Mouse (Mus musculus): Measurements from ENCODE around the gene Tspan15. TPM values are rescaled to one million over a fixed set of nuclear protein-coding genes. Genes with fewer than 3 reads are reported as not detected.
A peak's percentile ranks its signal among the peaks of the same experiment; 100 is the strongest.

Gene Tspan15
- polyA plus RNA-seq (2015; fragmentation: Nextera tagmentation; extraction: Ambion mirVana) = 8.9 and 15.3 TPM in 2 replicates

- H3K9ac ChIP-seq = peak within 1 kb of the TSS; percentile 47
- peaks cover 8% of the 10 kb centered on the region for H3K4me1 ChIP-seq (replicated peaks)
- WGBS = under 1% methylated on average over 56 of the region's 59 CpGs
- H3K9me3 ChIP-seq (replicated peaks) = no peaks in the 10 kb centered on the region
- peak within 1 kb of the TSS; percentile 56 for H3K4me3 ChIP-seq
- H3K36me3 ChIP-seq = no peaks in the 10 kb centered on the region
- no peak within 1 kb of the TSS for H3K27ac ChIP-seq
- peaks cover 20% of the 10 kb centered on the region; the same call in 1 of the 2 replicates for H3K27me3 ChIP-seq
- H3K4me2 ChIP-seq = peak within 1 kb of the TSS; percentile 91
- ATAC-seq (replicated peaks; ENCODE audit: insufficient number of reproducible peaks, insufficient read depth, low FRiP score, low read depth) = peak; percentile 96
Observed at GRCm38 (mm10) chr10:62230708-62231394, at the start of gene Tspan15. Gene Tspan15 (minus strand): TSS chr10:62231251.

- no peak overlapping the region for H3K9ac ChIP-seq
- WGBS = 81% methylated on average over 4 of the region's 4 CpGs
Observed at GRCm38 (mm10) chr10:62279671-62280070, 48.6 kb upstream of the Tspan15 start.

DNA sequence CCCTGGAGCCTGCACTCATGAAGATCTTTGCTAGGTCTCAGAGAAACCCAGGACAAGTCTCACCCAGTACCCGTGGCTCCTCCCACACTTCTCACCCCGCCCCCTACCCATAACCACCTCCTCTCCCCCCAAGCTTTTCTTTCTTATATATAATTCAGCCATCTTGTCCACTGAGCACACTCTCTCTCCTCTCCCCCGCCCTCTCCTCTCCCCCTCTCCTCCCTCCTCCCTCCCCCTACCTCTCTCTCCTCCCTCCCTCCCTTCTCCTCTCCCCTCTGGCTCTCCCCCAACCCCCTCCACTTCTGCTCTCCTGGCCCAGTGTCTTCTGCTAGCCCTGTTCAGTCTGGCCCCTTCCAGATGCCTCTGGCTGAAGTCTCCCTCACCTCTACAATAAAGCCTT is 48.0 kb upstream of the Tspan15 start:
- Histone ChIP-seq H3K27ac (no peak overlapping the region), H3K9ac (no peak overlapping the region), H3K9me3 (replicated peaks) (no peaks in the 10 kb centered on the region), H3K4me1 (replicated peaks) (no peaks in the 10 kb centered on the region), H3K4me3 (no peak overlapping the region), H3K36me3 (peaks cover 65% of the 10 kb centered on the region), H3K4me2 (no peak overlapping the region), H3K27me3 (no peaks in the 10 kb centered on the region)
- ATAC-seq (replicated peaks; ENCODE audit: insufficient number of reproducible peaks, insufficient read depth, low FRiP score, low read depth) = no peak
- WGBS = 66% methylated on average over 3 of the region's 3 CpGs

More at GRCm38 (mm10) chr10:62279671-62280070, 48.6 kb upstream of the Tspan15 start:
- H3K27me3 ChIP-seq = no peaks in the 10 kb centered on the region
- H3K27ac ChIP-seq = no peak overlapping the region
- no peaks in the 10 kb centered on the region for H3K4me1 ChIP-seq (replicated peaks)
- H3K4me3 ChIP-seq = no peak overlapping the region
- H3K36me3 ChIP-seq = peaks cover 65% of the 10 kb centered on the region
- no peaks in the 10 kb centered on the region for H3K9me3 ChIP-seq (replicated peaks)
- no peak for ATAC-seq (replicated peaks; ENCODE audit: insufficient number of reproducible peaks, insufficient read depth, low FRiP score, low read depth)
- no peak overlapping the region for H3K4me2 ChIP-seq

GRCm38 (mm10) chr10:62277499-62278293 is 46.6 kb upstream of the Tspan15 start:
- peaks cover 66% of the 10 kb centered on the region for H3K36me3 ChIP-seq
- no peak for ATAC-seq (replicated peaks; ENCODE audit: insufficient number of reproducible peaks, insufficient read depth, low FRiP score, low read depth)
- no peak overlapping the region for H3K4me3 ChIP-seq
- no peak overlapping the region for H3K9ac ChIP-seq
- no peak overlapping the region for H3K27ac ChIP-seq
- H3K27me3 ChIP-seq = no peaks in the 10 kb centered on the region
- 93% methylated on average over 18 of the region's 19 CpGs for WGBS
- H3K4me2 ChIP-seq = no peak overlapping the region
- no peaks in the 10 kb centered on the region for H3K9me3 ChIP-seq (replicated peaks)
- H3K4me1 ChIP-seq (replicated peaks) = no peaks in the 10 kb centered on the region

GRCm38 (mm10) chr10:62275235-62275634 is 44.2 kb upstream of the Tspan15 start:
- no peaks in the 10 kb centered on the region for H3K4me1 ChIP-seq (replicated peaks)
- ATAC-seq (replicated peaks; ENCODE audit: insufficient number of reproducible peaks, insufficient read depth, low FRiP score, low read depth) = no peak
- H3K4me2 ChIP-seq = no peak overlapping the region
- H3K36me3 ChIP-seq = peaks cover 65% of the 10 kb centered on the region
- WGBS = 36% methylated on average over 4 of the region's 4 CpGs
- no peak overlapping the region for H3K9ac ChIP-seq
- H3K27ac ChIP-seq = no peak overlapping the region
- no peak overlapping the region for H3K4me3 ChIP-seq
- no peaks in the 10 kb centered on the region for H3K9me3 ChIP-seq (replicated peaks)
- H3K27me3 ChIP-seq = no peaks in the 10 kb centered on the region

DNA sequence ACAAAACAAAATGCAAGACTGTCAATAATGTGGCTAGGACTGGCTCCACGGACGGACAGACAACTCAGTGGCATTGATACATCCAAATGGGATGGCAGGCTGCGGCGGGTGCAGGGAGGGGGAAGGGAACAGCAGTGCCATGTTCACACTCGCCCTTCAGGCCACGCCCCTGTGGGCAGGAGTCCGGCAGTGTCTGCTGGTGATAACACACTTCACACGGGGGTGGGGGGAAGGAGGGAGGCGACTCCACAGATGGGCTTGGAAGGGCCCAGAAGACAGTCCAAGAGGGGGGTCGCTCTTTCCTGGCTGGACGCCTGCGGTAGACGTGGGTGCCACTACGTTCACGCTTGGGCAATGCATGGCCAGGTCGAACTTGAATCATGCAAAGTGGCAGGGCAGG is 38.2 kb upstream of the Tspan15 start:
- no peaks in the 10 kb centered on the region for H3K9me3 ChIP-seq (replicated peaks)
- H3K4me1 ChIP-seq (replicated peaks) = no peaks in the 10 kb centered on the region
- 60% methylated on average over 16 of the region's 16 CpGs for WGBS
- H3K27me3 ChIP-seq = no peaks in the 10 kb centered on the region
- no peak overlapping the region for H3K4me2 ChIP-seq
- H3K9ac ChIP-seq = no peak overlapping the region
- no peak for ATAC-seq (replicated peaks; ENCODE audit: insufficient number of reproducible peaks, insufficient read depth, low FRiP score, low read depth)
- no peak overlapping the region for H3K27ac ChIP-seq
- H3K4me3 ChIP-seq = no peak overlapping the region
- H3K36me3 ChIP-seq = peaks cover 56% of the 10 kb centered on the region

- H3K9me3 ChIP-seq (replicated peaks) = no peaks in the 10 kb centered on the region
- H3K4me1 ChIP-seq (replicated peaks) = peaks cover 6% of the 10 kb centered on the region; the same call in 1 of the 2 replicates
- WGBS = 57% methylated on average over 2 of the region's 2 CpGs
- H3K27me3 ChIP-seq = no peaks in the 10 kb centered on the region
- H3K4me3 ChIP-seq = no peak overlapping the region
- H3K9ac ChIP-seq = no peak overlapping the region
- no peak for ATAC-seq (replicated peaks; ENCODE audit: insufficient number of reproducible peaks, insufficient read depth, low FRiP score, low read depth)
- no peak overlapping the region for H3K27ac ChIP-seq
- H3K4me2 ChIP-seq = no peak overlapping the region
- H3K36me3 ChIP-seq = peaks cover 9% of the 10 kb centered on the region; the same call in 1 of the 2 replicates
Observed at GRCm38 (mm10) chr10:62264299-62264698, 33.2 kb upstream of the Tspan15 start.

DNA sequence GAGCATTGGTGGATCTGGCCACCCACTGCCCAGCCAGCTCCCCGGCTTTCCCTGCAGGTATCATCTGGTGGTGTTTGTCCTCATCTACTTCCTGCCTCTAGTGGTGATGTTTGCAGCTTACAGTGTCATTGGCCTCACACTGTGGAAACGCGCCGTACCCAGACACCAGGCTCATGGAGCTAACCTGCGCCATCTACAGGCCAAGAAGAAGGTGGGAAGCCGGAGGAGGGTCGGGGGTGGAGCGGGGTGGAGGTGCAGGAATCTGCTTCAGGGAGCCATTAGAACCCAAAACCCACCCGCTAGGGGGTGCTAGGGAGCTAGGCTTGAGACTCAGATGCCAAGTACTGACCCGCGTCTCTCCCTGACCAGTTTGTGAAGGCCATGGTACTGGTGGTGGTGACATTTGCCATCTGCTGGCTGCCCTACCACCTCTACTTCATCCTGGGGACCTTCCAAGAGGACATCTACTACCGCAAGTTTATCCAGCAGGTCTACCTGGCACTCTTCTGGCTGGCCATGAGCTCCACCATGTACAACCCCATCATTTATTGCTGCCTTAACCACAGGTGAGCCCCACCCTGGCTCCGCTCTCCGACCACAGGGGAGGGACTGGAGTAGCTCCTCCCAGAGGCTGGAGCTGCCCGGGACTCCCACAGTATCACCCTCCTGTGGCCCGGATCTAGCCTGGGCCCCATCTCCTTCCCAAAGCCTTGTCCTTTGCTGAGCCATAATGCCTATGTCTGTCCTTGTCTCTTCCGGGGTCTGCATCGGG is 30.2 kb upstream of the Tspan15 start:
- Histone ChIP-seq H3K4me3 (no peak overlapping the region), H3K4me2 (no peak overlapping the region), H3K9ac (no peak overlapping the region), H3K4me1 (replicated peaks) (peaks cover 6% of the 10 kb centered on the region; the same call in 1 of the 2 replicates), H3K27ac (no peak overlapping the region), H3K36me3 (no peaks in the 10 kb centered on the region), H3K27me3 (no peaks in the 10 kb centered on the region), H3K9me3 (replicated peaks) (no peaks in the 10 kb centered on the region)
- peak; percentile 87 for ATAC-seq (replicated peaks; ENCODE audit: insufficient number of reproducible peaks, insufficient read depth, low FRiP score, low read depth)
- WGBS = 10% methylated on average over 18 of the region's 18 CpGs

DNA sequence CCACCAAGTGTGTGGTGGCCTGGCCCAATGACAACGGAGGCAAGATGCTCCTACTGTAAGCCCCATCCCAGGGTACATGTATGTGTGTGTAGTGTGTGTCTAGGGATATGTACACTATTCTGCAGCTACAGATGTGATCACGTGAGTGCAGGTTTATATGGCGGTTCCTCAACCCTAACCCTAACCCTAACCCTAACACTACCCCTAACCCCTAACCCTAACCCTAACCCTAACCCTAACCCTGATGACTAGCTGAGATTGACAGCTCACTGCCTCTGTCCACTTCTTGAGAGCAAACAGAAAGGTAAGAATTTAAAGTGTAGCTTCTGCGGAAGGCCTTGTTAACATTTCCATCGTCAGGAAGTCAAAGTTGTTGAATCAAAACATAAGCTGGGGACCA is 27.2 kb upstream of the Tspan15 start:
- ATAC-seq (replicated peaks; ENCODE audit: insufficient number of reproducible peaks, insufficient read depth, low FRiP score, low read depth) = no peak
- no peak overlapping the region for H3K4me2 ChIP-seq

GRCm38 (mm10) chr10:62252496-62253235 is 21.6 kb upstream of the Tspan15 start:
- 86% methylated on average over 27 of the region's 27 CpGs for WGBS

More for the DNA sequence above, 27.2 kb upstream of the Tspan15 start:
- WGBS = 84% methylated on average over 5 of the region's 5 CpGs
- no peak overlapping the region for H3K9ac ChIP-seq
- H3K9me3 ChIP-seq (replicated peaks) = no peaks in the 10 kb centered on the region
- no peaks in the 10 kb centered on the region for H3K36me3 ChIP-seq
- no peak overlapping the region for H3K27ac ChIP-seq
- no peaks in the 10 kb centered on the region for H3K27me3 ChIP-seq
- no peak overlapping the region for H3K4me3 ChIP-seq
- H3K4me1 ChIP-seq (replicated peaks) = peaks cover 6% of the 10 kb centered on the region; the same call in 1 of the 2 replicates

More at GRCm38 (mm10) chr10:62252496-62253235, 21.6 kb upstream of the Tspan15 start:
- Histone ChIP-seq H3K36me3 (no peaks in the 10 kb centered on the region), H3K27ac (no peak overlapping the region), H3K4me2 (no peak overlapping the region), H3K27me3 (peaks cover 5% of the 10 kb centered on the region), H3K9ac (no peak overlapping the region), H3K9me3 (replicated peaks) (no peaks in the 10 kb centered on the region), H3K4me1 (replicated peaks) (peaks cover 5% of the 10 kb centered on the region), H3K4me3 (no peak overlapping the region)
- ATAC-seq (replicated peaks; ENCODE audit: insufficient number of reproducible peaks, insufficient read depth, low FRiP score, low read depth) = no peak
